In the genomic region with DNA sequence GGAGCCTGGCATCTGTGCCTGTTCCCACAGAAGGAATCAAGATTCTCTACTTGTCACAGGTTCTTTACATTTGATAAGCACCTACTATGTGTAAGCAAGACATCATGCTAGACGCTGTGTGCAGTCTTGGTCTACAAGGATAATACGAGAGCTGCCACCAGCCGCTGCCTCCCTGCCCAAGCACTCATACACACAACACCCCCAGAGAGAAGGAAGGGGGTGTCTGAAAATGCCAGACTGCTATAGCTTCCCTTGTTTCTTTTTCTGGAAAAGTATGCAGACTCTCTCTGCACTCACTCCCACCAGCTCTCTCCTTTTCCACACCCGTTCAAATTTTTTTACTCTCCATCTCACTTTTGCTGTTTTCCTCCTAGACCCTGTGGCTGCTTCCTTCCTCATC, we compare ENCODE assay signal across 14 mouse cellular contexts. TPM values are rescaled to one million over a fixed set of nuclear protein-coding genes. Genes with fewer than 3 reads are reported as not detected.
DNase-seq lines count a peak whose midpoint lies in the region; ATAC-seq and TF ChIP-seq lines count a peak whose summit lies in the region.
"Had no signal": no experiment of that assay in that cellular context is flagged by ENCODE, and none has a peak within 500 bp of the region (broad histone marks: within the 10 kb centered on the region; RNA-seq: fewer than 3 reads in every experiment).

No protein-coding gene starts in this region.

- no peaks in the 10 kb centered on the region for H3K9me3 ChIP-seq in midbrain, embryonic 14.5 days (ENCODE audit: control insufficient read depth, low read length)

- ATAC-seq in midbrain, embryonic 14.5 days (ENCODE audit: low FRiP score, low TSS enrichment), result no peak; the same call in 1 of the 2 replicates
- no peak for ATAC-seq in megakaryocyte-erythroid progenitor cell, adult 5-6 weeks (replicated peaks; ENCODE audit: low FRiP score, low TSS enrichment, poor library complexity, severe bottlenecking)
- ATAC-seq: inflammation-experienced regulatory T-cells, adult 6 months had no signal

- H3K36me3 ChIP-seq in testis, adult 2 months (ENCODE audit: control insufficient read depth, insufficient read depth, low read length), result no peaks in the 10 kb centered on the region
- peaks cover 19% of the 10 kb centered on the region for H3K36me3 ChIP-seq in midbrain, embryonic 14.5 days (ENCODE audit: control insufficient read depth, insufficient read depth, low read length)

- WGBS in midbrain, embryonic 14.5 days, result 17% methylated on average over 4 of the region's 4 CpGs

- H3K4me1 ChIP-seq in testis, adult 2 months (ENCODE audit: control insufficient read depth, insufficient read depth, low read length), result peaks cover 7% of the 10 kb centered on the region
- peaks cover 45% of the 10 kb centered on the region for H3K4me1 ChIP-seq in midbrain, embryonic 14.5 days (ENCODE audit: control insufficient read depth, insufficient read depth, low read length)

- H3K27ac ChIP-seq in testis, adult 2 months (ENCODE audit: control insufficient read depth, insufficient read depth, low read depth, low read length), result no peak overlapping the region
- H3K27ac ChIP-seq in midbrain, embryonic 14.5 days (replicated peaks; ENCODE audit: low read depth, low read length), result peak overlapping the region; percentile 94
- H3K27ac ChIP-seq: gastrocnemius, adult 2 months; liver, embryonic 14.5 days had no signal

- no peak for TF ChIP-seq CTCF in testis, adult 2 months (IDR thresholded peaks at IDR 0.05; ENCODE audit: control insufficient read depth, insufficient read depth, insufficient replicate concordance, low read depth, low read length)

- peak overlapping the region; percentile 96 for H3K4me2 ChIP-seq in midbrain, embryonic 14.5 days (ENCODE audit: low read length)

- H3K4me3 ChIP-seq in testis, adult 2 months (ENCODE audit: control insufficient read depth, low read depth, low read length), result peak overlapping the region; percentile 80
- peak overlapping the region; percentile 73 for H3K4me3 ChIP-seq in midbrain, embryonic 14.5 days (replicated peaks; ENCODE audit: low read depth, low read length)
- H3K4me3 ChIP-seq: gastrocnemius, adult 2 months had no signal

- DNase-seq in testis, postnatal 10 days (ENCODE audit: low spot score), result no peak
- DNase-seq in frontal cortex, postnatal 36 days (ENCODE audit: low spot score in 2 of 2), result peak; percentile 71 to 76
- peak; percentile 60 for DNase-seq in midbrain, embryonic 14.5 days
- no peak for DNase-seq in urinary bladder, postnatal 25 days (ENCODE audit: low spot score)
- DNase-seq in adrenal gland, adult 8-10 months, result no peak
- DNase-seq: gastrocnemius, adult 2 months; thymus, postnatal 14 days had no signal

- H3K27me3 ChIP-seq in testis, adult 2 months (ENCODE audit: control insufficient read depth, insufficient read depth, low read length), result no peaks in the 10 kb centered on the region
- no peaks in the 10 kb centered on the region for H3K27me3 ChIP-seq in midbrain, embryonic 14.5 days (ENCODE audit: control insufficient read depth, insufficient read depth, low read length)

- TF ChIP-seq POLR2A in testis, adult 2 months (IDR thresholded peaks at IDR 0.05; ENCODE audit: control insufficient read depth, low read depth, low read length), result no peak

- H3K9ac ChIP-seq in midbrain, embryonic 14.5 days (replicated peaks; ENCODE audit: low read length), result peak overlapping the region; percentile 46
- H3K9ac ChIP-seq: liver, embryonic 14.5 days had no signal

RNA-seq across cellular contexts. Expression of gene Celf3, which starts 0.7 kb away (rescaled TPM):
- 243 and 256 TPM in 2 replicates for polyA plus RNA-seq in testis, adult 2 months (2012; rRNA removed)
- polyA plus RNA-seq in midbrain, embryonic 14.5 days (2014; fragmentation: Nextera tagmentation; extraction: Ambion mirVana), result 321 and 376 TPM in 2 replicates
- 10 to 100 TPM; 17.7 to 38.7 (median 29.4) TPM for total RNA-seq in adrenal gland, adult 8-10 months (2022)
- not detected in 2 replicates for total RNA-seq in megakaryocyte-erythroid progenitor cell, adult 5-6 weeks (2014; fragmentation: Nextera tagmentation)
- total RNA-seq in megakaryocyte-erythroid progenitor cell, adult 5-6 weeks (2017), result not detected in 2 replicates
- total RNA-seq: gastrocnemius, adult 2 months had no signal

RNA-seq across cellular contexts. Expression of gene Riiad1, which starts 2.7 kb away (rescaled TPM):
- polyA plus RNA-seq in testis, adult 2 months (2012; rRNA removed), result 107 and 109 TPM in 2 replicates
- polyA plus RNA-seq in midbrain, embryonic 14.5 days (2014; fragmentation: Nextera tagmentation; extraction: Ambion mirVana), result 23.8 and 30.8 TPM in 2 replicates
- total RNA-seq in adrenal gland, adult 8-10 months (2022), result 1 to 10 TPM; 2.4 to 8.5 (median 3.3) TPM
- total RNA-seq in megakaryocyte-erythroid progenitor cell, adult 5-6 weeks (2014; fragmentation: Nextera tagmentation), result 3.9 TPM in 1 of 2 replicates, not detected in the other
- not detected in 2 replicates for total RNA-seq in megakaryocyte-erythroid progenitor cell, adult 5-6 weeks (2017)
- total RNA-seq: ES-E14 had no signal
- polyA plus RNA-seq: inflammation-experienced regulatory T-cells, adult 6 months; liver, embryonic 14.5 days had no signal

RNA-seq across cellular contexts. Expression of gene Oaz3, which starts 33.7 kb away (rescaled TPM):
- 2,779 and 3,078 TPM in 2 replicates for polyA plus RNA-seq in testis, adult 2 months (2012; rRNA removed)
- polyA plus RNA-seq in midbrain, embryonic 14.5 days (2014; fragmentation: Nextera tagmentation; extraction: Ambion mirVana), result 0.36 and 1.2 TPM in 2 replicates
- total RNA-seq in adrenal gland, adult 8-10 months (2022), result not detected
- total RNA-seq in megakaryocyte-erythroid progenitor cell, adult 5-6 weeks (2014; fragmentation: Nextera tagmentation), result not detected in 2 replicates
- not detected in 2 replicates for total RNA-seq in megakaryocyte-erythroid progenitor cell, adult 5-6 weeks (2017)
- total RNA-seq: adrenal gland, postnatal 14 days; gastrocnemius, adult 2 months; layer of hippocampus, adult 18-20 months had no signal

RNA-seq across cellular contexts. Expression of gene Mrpl9, which starts 34.3 kb away (rescaled TPM):
- 16.8 and 17.1 TPM in 2 replicates for polyA plus RNA-seq in testis, adult 2 months (2012; rRNA removed)
- 52.6 and 54.1 TPM in 2 replicates for polyA plus RNA-seq in midbrain, embryonic 14.5 days (2014; fragmentation: Nextera tagmentation; extraction: Ambion mirVana)
- total RNA-seq in adrenal gland, adult 8-10 months (2022), result 10 to 100 TPM; 69.1 to 73.5 (median 71.4) TPM
- 47.9 and 62.5 TPM in 2 replicates for total RNA-seq in megakaryocyte-erythroid progenitor cell, adult 5-6 weeks (2014; fragmentation: Nextera tagmentation)
- 92.4 and 99.0 TPM in 2 replicates for total RNA-seq in megakaryocyte-erythroid progenitor cell, adult 5-6 weeks (2017)

Comparison
In these comparisons a context has a peak if more than half of its experiments do, and no peak if none do; other contexts are left out.
1. DNase-seq: peak in frontal cortex, postnatal 36 days (2 of 2) and midbrain, embryonic 14.5 days (single experiment); none in testis, postnatal 10 days (single experiment), urinary bladder, postnatal 25 days (single experiment) and adrenal gland, adult 8-10 months (single experiment).
2. RNA of gene Celf3, which starts 0.7 kb away (total RNA-seq): 17.7 to 38.7 TPM in adrenal gland, adult 8-10 months; not detected in megakaryocyte-erythroid progenitor cell, adult 5-6 weeks; every median in the first group is over 10 times any median in the second.